ENCODE assay signal across 16 mouse cellular contexts in genomic region chr2:27135935-27136334, GRCm38 (mm10). TPM values are rescaled to one million over a fixed set of nuclear protein-coding genes. Genes with fewer than 3 reads are reported as not detected.
"Had no signal": no experiment of that assay in that cellular context is flagged by ENCODE, and none has a peak within 500 bp of the region (broad histone marks: within the 10 kb centered on the region; RNA-seq: fewer than 3 reads in every experiment).

No protein-coding gene starts in this region.

- DNase-seq: gastrocnemius, postnatal 14 days; gastrocnemius, postnatal 36 days; heart, adult 18-20 months; heart, postnatal 10 days; heart, postnatal 36 days; kidney, adult 11 months; kidney, adult 2 months; kidney, adult 9 months; kidney, postnatal 14 days; kidney, postnatal 36 days; layer of hippocampus, adult 9-11 months; layer of hippocampus, postnatal 36 days had no signal

RNA-seq across cellular contexts. Expression of gene Fam163b, which starts 6.4 kb away (rescaled TPM):
- total RNA-seq: gastrocnemius, adult 18-20 months; gastrocnemius, postnatal 36 days; hematopoietic stem cell, adult 5-6 weeks; liver, adult 2 months had no signal

RNA-seq across cellular contexts. Expression of gene Dbh, which starts 29.1 kb away (rescaled TPM):
- total RNA-seq: gastrocnemius, adult 18-20 months; gastrocnemius, adult 8-10 months; gastrocnemius, postnatal 36 days; hematopoietic stem cell, adult 5-6 weeks had no signal

RNA-seq across cellular contexts. Expression of gene Adamtsl2, which starts 56.8 kb away (rescaled TPM):
- total RNA-seq: hematopoietic stem cell, adult 5-6 weeks had no signal
